Mouse (Mus musculus) C2C12 (cell line): ENCODE measurements around the gene Iqch.

Experiments used
- CTCF ChIP-seq: IDR thresholded peaks from one replicate; pipeline ENCODE4 v1.5.1; 2011; ENCODE audit not compliant: control insufficient read depth, insufficient read depth, insufficient read length
- FOSL1 ChIP-seq: IDR thresholded peaks from one replicate; pipeline ENCODE4 v1.8.0; 2011; ENCODE audit warnings: mild to moderate bottlenecking, low read length; ENCODE audit not compliant: poor library complexity, insufficient read depth, severe bottlenecking
- MAX ChIP-seq: IDR thresholded peaks from one replicate; pipeline ENCODE4 v1.6.1; 2011; ENCODE audit warnings: mild to moderate bottlenecking, control low read depth
- MYOD1 ChIP-seq: IDR thresholded peaks from one replicate; pipeline ENCODE4 v1.6.1; 2011; ENCODE audit warnings: low read depth; ENCODE audit not compliant: control insufficient read depth, insufficient read length
- MYOG ChIP-seq: IDR thresholded peaks from one replicate; pipeline ENCODE4 v1.6.1; 2011; ENCODE audit not compliant: control insufficient read depth, insufficient read length; ENCODE audit errors: extremely low read depth
- USF1 ChIP-seq: IDR thresholded peaks from one replicate; pipeline ENCODE4 v1.6.1; 2011; ENCODE audit warnings: low read depth, mild to moderate bottlenecking, control low read depth, moderate library complexity

DNA sequence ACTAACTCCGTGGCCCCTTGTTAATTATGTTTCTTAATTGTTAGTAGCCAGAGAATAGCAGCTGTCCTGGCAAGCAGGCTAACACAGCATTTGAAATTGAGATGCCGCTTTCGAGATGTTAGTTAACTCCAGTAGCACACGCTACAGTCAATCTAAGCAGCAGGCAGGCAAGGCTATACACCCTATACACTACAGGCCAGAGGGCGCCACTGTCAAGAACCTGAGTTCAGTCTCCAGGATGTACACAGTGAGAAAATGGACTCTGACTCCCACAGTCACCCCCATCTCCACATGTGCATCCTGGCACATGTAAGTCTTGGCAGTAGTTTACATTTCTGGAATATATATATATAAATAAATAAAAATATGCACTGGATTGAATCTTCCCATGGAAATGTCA, 22.6 kb downstream of the Iqch start:
- TF ChIP-seq CTCF, result no peak
- TF ChIP-seq USF1, result no peak
- TF ChIP-seq MAX, result no peak
- no peak for TF ChIP-seq MYOD1
- no peak for TF ChIP-seq MYOG
- TF ChIP-seq FOSL1, result no peak
